Mouse (Mus musculus) testis, adult 2 months (tissue): Measurements from ENCODE around the gene Adssl1. TPM values are rescaled to one million over a fixed set of nuclear protein-coding genes. Genes with fewer than 3 reads are reported as not detected.

ENCODE experiments used
- H3K27ac ChIP-seq: fragments of 200-500 bp; 2 replicates; pipeline ENCODE4 v1.5.1; 2012; ENCODE audit warnings: low read depth, low read length; ENCODE audit not compliant: control insufficient read depth, insufficient read depth
- H3K27me3 ChIP-seq: fragments of 200-500 bp; 2 replicates; pipeline ENCODE4 v1.6.1; 2012; ENCODE audit warnings: mild to moderate bottlenecking, low read length, moderate library complexity; ENCODE audit not compliant: control insufficient read depth, insufficient read depth
- H3K36me3 ChIP-seq: fragments of 200-500 bp; 2 replicates; pipeline ENCODE4 v1.6.1; 2012; ENCODE audit warnings: mild to moderate bottlenecking, low read length; ENCODE audit not compliant: control insufficient read depth, insufficient read depth
- H3K4me1 ChIP-seq: fragments of 200-500 bp; 2 replicates; pipeline ENCODE4 v1.6.1; 2012; ENCODE audit warnings: low read length; ENCODE audit not compliant: control insufficient read depth, insufficient read depth
- H3K4me3 ChIP-seq: fragments of 200-500 bp; 2 replicates; pipeline ENCODE4 v1.5.1; 2012; ENCODE audit warnings: low read depth, mild to moderate bottlenecking, low read length, moderate library complexity, mixed read lengths; ENCODE audit not compliant: control insufficient read depth
- CTCF ChIP-seq: fragments of 200-500 bp; IDR thresholded peaks from 2 replicates; pipeline ENCODE4 v1.5.1; 2012; ENCODE audit warnings: low read depth, mild to moderate bottlenecking, inconsistent platforms, low read length, moderate library complexity; ENCODE audit not compliant: control insufficient read depth, insufficient read depth, insufficient replicate concordance
- POLR2A ChIP-seq: fragments of 200-500 bp; IDR thresholded peaks from 2 replicates; pipeline ENCODE4 v1.6.1; 2012; ENCODE audit warnings: low read depth, mild to moderate bottlenecking, inconsistent platforms, low read length, moderate library complexity; ENCODE audit not compliant: control insufficient read depth
- polyA plus RNA-seq: library from polyadenylated mRNA; depleted of rRNA; stranded (reverse); fragments of >200 nt; gene quantifications from 2 replicates; pipeline ENCODE4 v1.2.3, GENCODE M21; 2012

Gene Adssl1
- polyA plus RNA-seq, 1 experiment, result 8.9 TPM

DNA sequence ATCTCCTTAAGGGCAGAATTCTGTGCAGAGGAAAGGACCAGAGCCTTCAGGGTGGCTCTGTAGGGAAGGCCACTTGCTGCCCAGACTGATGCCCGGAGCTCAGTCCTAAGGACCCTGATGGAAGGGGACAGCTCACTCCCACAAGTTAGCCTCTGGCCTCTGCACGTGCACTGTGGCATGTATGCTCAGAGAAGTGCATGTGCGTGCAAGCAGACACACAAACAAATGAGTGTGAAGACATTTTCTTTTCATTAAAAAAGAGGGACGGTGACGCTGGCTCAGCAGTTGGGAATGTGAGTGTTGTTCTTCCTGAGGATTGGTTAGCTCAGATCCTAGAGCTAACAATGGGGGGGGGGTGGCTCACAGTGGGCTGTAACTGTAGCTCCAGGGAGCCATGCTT, 40.4 kb upstream of the Adssl1 start:
- Histone ChIP-seq H3K36me3 (no peaks in the 10 kb centered on the region), H3K27ac (no peak overlapping the region), H3K4me3 (no peak overlapping the region), H3K4me1 (no peaks in the 10 kb centered on the region; the same call in 1 of the 2 replicates), H3K27me3 (no peaks in the 10 kb centered on the region)
- TF ChIP-seq CTCF (no peak), POLR2A (no peak)

DNA sequence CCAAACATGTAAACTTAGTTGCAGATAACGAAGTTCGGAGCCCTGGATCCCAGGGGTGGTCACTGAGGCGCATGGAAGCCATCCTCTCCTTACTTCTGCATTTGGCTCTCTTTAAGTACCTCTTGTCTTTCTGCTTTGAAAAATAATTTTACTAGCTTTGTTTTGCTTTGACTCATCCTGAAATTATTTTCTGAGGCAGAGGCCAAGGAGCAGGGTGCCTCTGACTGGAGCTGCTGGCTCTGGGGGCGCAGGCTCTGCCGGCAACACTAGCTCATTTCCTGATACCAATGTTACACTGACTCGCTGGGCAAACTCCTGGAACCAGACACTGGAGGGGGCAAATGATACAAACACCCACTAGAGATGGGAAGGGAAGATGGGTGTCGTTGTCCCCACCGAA, 39.9 kb upstream of the Adssl1 start:
- Histone ChIP-seq H3K4me1 (no peaks in the 10 kb centered on the region; the same call in 1 of the 2 replicates), H3K36me3 (no peaks in the 10 kb centered on the region), H3K4me3 (no peak overlapping the region), H3K27me3 (no peaks in the 10 kb centered on the region), H3K27ac (no peak overlapping the region)
- no peak for TF ChIP-seq POLR2A
- no peak for TF ChIP-seq CTCF

DNA sequence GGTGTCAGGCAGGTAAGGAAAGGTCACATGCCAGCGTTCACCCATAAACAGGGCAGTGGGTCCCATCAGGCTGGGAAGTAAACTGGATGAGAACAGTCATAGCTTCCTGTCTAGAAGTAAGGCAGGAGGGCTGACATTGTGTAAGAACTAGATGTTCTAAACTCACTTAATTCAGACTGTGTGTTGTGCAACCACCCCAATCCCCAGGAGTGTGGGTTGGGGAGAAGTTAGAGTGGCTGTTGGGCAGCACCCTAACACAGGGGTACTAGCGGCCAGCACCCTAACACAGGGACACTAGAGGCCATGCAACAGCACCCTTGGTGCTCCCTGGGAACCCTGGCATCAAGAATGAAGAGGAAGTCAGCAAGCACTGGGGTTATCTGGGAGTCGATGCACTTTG, 38.7 kb upstream of the Adssl1 start:
- Histone ChIP-seq H3K27me3 (no peaks in the 10 kb centered on the region), H3K4me3 (no peak overlapping the region), H3K27ac (no peak overlapping the region), H3K4me1 (no peaks in the 10 kb centered on the region; the same call in 1 of the 2 replicates), H3K36me3 (no peaks in the 10 kb centered on the region)
- TF ChIP-seq CTCF (no peak), POLR2A (no peak)

DNA sequence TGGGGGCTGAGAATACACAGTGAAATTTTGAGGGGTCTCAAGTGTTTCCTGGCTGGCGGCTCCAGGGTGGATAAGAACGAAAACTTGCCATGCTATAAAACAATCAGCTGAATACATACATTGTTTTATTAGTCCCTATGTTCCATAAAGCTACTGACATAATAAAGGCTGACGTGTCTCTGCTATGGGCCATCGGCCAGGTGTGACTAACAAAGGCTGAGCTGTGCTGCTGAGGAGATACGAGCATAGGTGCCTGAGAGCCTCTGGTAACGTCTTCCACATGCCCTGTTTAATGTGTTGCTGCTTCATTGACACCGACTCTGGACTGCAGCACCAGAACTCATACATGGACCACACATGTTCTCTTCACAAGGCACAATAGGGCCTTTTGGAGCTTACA, 34.9 kb upstream of the Adssl1 start:
- H3K27ac ChIP-seq, result no peak overlapping the region
- H3K27me3 ChIP-seq, result no peaks in the 10 kb centered on the region
- TF ChIP-seq CTCF, result no peak
- no peak for TF ChIP-seq POLR2A
- H3K36me3 ChIP-seq, result no peaks in the 10 kb centered on the region
- H3K4me1 ChIP-seq, result peaks cover 19% of the 10 kb centered on the region
- H3K4me3 ChIP-seq, result no peak overlapping the region

DNA sequence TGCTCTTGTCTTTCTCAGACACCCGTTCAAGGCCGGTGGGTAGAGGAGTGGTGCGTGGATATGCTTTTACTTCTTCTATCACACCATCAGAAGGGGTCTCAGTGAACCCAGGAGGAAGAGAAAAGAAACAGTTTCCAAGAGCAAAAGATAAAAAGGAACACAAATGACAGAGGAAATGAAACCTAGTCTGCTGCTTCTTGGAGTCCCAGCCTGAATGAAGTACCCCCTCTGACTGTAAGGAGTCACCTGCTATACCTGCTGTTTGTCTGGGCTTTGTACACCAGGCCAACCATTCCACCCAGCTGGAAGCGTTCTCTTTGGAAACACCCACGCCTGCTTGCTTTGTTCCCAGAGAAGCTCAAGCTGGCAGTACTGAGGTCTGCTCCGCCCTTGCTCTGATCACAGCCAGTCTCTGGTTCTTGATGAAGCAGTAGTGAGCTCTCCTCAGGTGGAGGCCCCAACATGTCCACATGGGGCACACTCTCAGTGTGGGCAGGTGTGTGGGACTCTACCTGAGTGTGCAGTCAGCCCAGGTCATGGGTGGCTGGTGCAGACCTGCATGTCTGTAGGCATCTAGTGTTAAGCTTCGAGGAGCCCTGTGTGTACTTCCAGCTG, 33.8 kb upstream of the Adssl1 start:
- no peak for TF ChIP-seq POLR2A
- TF ChIP-seq CTCF, result no peak
- no peak overlapping the region for H3K27ac ChIP-seq
- H3K4me1 ChIP-seq, result peaks cover 19% of the 10 kb centered on the region
- H3K36me3 ChIP-seq, result no peaks in the 10 kb centered on the region
- H3K4me3 ChIP-seq, result no peak overlapping the region
- no peaks in the 10 kb centered on the region for H3K27me3 ChIP-seq

DNA sequence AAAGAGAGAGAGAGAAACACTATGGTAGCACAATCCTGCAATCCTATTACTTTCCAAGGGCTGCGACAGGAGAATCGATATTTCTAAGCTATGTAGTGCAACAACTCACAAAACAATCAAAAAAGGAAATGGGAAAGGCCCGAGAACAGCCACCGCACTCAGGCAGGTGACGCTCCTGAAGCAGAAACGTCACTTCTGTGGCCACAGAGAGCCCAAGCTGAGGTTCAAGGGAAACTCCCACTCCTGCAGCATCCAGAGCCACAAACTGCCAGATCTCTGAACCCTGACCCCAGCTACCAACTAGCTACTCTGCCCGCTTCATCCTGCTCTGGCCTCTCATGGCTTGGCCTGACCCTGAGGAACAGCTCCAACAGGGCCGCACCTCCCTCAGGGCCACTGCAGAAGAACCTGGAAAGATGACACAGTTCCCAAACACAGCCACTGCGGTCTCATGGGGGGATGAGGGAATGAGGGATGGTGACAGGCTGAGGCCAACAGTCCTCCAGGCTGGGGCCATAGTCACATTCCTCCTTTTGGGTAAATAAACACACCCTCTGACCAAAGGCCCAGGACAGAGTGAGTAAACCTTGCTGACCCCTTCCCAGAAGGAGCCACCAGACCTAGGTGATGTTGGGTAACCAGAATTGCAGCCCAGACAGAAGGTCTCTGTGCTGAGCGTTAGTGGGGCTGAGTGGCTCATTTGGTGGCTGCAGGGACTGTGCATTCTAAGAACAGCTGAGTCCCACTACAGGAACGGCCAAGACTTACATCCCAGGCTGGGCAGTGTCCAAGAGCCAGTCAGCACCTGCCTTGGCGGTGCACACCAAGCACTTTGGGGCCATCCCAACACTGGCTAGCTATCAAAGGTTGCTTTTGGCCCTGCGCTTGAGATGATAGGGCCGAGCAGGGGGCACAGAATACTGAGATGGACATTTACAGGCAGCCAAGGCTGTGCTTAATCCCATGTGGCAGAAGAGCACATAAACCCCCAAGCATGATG, 32.4 kb upstream of the Adssl1 start:
- Histone ChIP-seq H3K27me3 (no peaks in the 10 kb centered on the region), H3K4me1 (peaks cover 19% of the 10 kb centered on the region), H3K36me3 (no peaks in the 10 kb centered on the region), H3K27ac (no peak overlapping the region), H3K4me3 (no peak overlapping the region)
- TF ChIP-seq CTCF, result no peak
- no peak for TF ChIP-seq POLR2A
